Mouse (Mus musculus) bone marrow macrophage, adult 2 months (primary cell): ENCODE measurements around the gene Sez6l. TPM values are rescaled to one million over a fixed set of nuclear protein-coding genes. Genes with fewer than 3 reads are reported as not detected.

Experiments
- H3K27ac ChIP-seq: 2 replicates; pipeline ENCODE4 v1.5.1; 2012; ENCODE audit warnings: low read depth, low read length; ENCODE audit not compliant: insufficient read depth
- H3K4me1 ChIP-seq: 2 replicates; pipeline ENCODE4 v1.6.1; 2012; ENCODE audit warnings: low read length; ENCODE audit not compliant: control insufficient read depth, insufficient read depth
- H3K4me3 ChIP-seq: 2 replicates; pipeline ENCODE4 v1.5.1; 2012; ENCODE audit warnings: mild to moderate bottlenecking, low read length, moderate library complexity; ENCODE audit not compliant: insufficient read depth
- CTCF ChIP-seq: IDR thresholded peaks from 2 replicates; pipeline ENCODE4 v1.5.1; 2012; ENCODE audit warnings: low read depth, mild to moderate bottlenecking, low read length, moderate library complexity
- POLR2A ChIP-seq: IDR thresholded peaks from 2 replicates; pipeline ENCODE4 v1.6.1; 2012; ENCODE audit warnings: mild to moderate bottlenecking, low read depth, low read length, borderline replicate concordance
- polyA plus RNA-seq: library from polyadenylated mRNA; stranded (reverse); fragments of >200 nt; gene quantifications from 2 replicates; pipeline ENCODE4 v1.2.4, GENCODE M21; 2012; ENCODE audit not compliant: missing spikeins, insufficient read depth, insufficient read length

Sez6l gene
- polyA plus RNA-seq, 1 experiment, result not detected

DNA sequence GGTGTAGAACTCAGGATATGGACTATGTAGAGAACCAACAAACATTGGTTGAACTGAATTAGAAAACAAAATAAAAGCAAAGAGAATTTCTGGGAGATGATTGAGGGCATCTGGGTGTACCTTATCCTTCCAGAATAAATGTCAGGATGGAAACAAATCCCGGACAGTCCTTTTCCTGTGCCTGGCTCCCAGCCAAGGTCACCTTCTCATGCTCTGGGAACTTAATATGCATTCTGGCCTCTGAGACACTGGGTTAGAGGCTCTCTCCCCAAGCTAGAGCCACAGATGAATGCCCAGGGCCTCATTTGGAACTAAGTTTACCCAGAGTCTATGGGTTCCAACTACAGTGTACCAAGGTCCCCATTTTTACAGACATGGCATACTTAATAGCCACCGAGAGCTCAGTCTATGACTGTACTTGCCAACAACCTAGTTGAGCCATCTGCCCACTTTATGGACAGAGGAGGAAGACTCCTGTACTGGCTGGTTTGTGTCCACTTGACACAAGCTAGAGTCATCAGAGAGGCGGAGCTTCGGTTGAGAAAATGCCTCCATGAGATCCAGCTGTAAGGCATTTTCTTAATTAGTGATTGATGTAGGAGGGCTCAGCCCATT, 7.3 kb upstream of the Sez6l start:
- Histone ChIP-seq H3K4me1 (no peaks in the 10 kb centered on the region), H3K4me3 (no peak overlapping the region), H3K27ac (no peak overlapping the region)
- TF ChIP-seq CTCF (no peak), POLR2A (no peak)

DNA sequence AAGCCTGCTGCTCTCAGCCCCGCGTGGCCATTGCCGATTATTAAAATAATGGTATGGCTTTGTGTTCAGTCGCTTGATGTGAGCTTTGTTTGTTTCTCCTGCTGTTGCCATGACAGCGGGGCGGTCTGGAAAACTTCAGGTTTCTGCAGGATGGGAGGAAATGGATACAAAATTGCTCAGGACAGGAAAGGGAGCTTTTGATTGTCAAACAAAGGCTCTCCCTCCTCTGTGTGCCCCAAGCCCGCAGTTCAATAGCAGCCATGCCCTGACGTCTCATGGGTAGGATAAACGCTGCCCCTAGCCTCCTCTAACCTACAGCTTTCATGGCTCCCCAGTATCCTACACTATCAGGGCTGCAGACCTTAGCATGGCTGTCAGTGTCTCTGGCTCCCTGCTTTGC, 6.3 kb upstream of the Sez6l start:
- no peak for TF ChIP-seq POLR2A
- TF ChIP-seq CTCF, result no peak
- Histone ChIP-seq H3K4me1 (no peaks in the 10 kb centered on the region), H3K27ac (no peak overlapping the region), H3K4me3 (no peak overlapping the region)

DNA sequence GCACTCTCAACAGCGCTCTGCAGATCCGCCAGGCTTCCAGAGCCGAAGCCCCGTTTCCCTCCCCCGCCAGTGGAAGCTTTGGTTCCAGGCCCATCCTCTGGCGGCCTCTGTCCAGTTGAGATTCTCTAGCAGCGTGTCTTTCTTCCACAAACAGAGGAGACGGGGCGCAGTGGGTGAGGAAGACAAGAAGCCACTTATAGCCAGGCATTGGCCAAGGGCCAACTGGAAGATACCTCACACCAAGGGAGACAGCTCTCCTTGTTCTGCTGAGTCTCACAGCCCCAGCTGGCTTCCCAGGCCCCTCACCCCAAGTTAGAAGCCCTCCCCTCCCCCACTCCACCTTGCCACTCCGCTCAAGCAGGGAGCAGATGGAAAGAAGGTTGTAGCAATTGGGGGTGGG, 765 bp upstream of the Sez6l start:
- no peak overlapping the region for H3K27ac ChIP-seq
- no peaks in the 10 kb centered on the region for H3K4me1 ChIP-seq
- H3K4me3 ChIP-seq, result no peak overlapping the region
- TF ChIP-seq POLR2A (no peak), CTCF (no peak)

DNA sequence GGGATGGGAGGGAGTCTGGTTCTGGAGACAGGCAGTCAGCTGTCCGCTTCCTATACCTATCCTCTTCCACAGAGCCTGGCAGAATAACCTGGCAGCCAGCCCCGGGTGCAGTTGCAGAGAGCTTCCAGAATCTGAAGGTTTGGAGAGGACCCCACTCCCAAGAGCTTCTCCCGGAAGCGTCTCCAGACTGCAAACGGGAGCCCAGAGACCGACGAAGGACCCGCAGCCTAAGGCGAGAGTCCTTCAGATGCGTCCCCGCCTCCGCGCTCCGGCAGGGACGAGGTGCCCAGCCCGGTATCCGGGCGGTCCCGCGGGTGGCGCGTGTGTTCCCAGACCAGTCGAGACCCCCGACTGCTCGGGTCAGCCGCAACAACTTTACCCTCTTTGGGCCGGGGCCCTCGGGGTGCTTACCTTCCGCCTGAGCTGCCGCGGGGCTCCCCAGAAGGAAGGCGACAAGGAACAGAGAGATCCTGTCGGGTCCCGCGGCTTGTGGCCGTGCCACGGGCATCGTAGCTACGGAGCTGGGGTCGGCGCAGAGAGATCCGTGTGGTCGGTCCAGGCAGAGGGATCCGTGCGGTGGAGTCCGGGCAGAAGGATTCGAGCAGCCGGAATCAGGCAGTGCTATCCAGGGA, 508 bp downstream of the Sez6l start:
- Histone ChIP-seq H3K27ac (no peak overlapping the region), H3K4me1 (no peaks in the 10 kb centered on the region), H3K4me3 (no peak overlapping the region)
- TF ChIP-seq CTCF, result no peak

DNA sequence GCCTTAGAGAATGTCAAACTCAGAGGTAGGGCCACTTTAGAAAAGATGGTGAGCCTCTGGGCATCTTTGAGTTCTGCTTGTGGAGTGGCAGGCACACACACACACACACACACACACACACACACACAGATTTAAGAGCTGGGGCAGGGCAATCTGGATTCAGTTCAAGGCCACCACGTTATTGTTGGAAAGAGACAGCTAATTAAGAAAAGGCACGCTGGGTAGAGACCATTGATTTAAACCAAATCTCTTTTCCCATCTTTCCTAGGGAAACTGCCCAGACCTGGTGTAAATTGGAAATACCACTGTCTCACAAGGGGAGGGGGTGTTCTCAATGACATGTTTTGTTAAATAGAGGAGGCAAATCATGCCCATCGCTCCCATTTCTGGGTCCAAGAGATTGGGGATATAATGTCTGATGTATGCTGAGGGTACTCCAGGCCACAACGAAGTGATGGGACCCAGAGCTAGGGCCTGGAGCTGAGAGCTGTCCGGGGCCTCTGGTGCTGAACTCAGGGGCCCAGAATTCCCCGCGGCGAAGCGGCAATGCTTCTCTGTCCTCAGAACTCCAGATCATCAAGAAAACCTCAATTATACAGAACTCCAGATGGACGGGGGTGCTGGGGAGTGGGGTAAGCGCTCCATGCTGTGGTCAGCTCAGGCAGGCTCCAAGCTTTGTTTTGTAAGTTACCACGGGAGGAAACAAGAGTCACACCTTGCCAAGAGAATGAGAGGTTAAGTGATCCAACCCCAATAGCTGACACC, 1.7 kb downstream of the Sez6l start:
- no peak overlapping the region for H3K27ac ChIP-seq
- TF ChIP-seq POLR2A (no peak), CTCF (no peak)
- no peak overlapping the region for H3K4me3 ChIP-seq
- H3K4me1 ChIP-seq, result no peaks in the 10 kb centered on the region

DNA sequence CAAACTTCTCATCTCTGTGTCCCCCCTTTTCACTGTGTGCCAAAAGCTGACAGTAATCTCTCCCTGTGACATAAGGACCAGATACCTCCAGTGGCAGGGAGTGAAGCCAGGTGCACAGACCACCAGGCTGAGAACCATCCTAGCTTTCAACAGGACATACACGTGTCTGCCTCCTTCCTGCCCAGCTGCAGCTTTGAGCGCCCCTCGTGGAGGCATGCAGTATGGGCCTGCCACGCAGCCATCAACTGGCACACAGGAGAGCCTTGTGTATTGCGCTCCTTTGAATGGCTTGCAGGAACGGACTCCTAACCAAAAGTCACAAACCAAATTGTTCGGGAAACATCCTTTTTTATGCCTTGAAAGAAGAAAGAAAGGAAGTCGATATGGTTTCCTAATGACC, 3.1 kb downstream of the Sez6l start:
- no peak for TF ChIP-seq POLR2A
- TF ChIP-seq CTCF, result no peak

DNA sequence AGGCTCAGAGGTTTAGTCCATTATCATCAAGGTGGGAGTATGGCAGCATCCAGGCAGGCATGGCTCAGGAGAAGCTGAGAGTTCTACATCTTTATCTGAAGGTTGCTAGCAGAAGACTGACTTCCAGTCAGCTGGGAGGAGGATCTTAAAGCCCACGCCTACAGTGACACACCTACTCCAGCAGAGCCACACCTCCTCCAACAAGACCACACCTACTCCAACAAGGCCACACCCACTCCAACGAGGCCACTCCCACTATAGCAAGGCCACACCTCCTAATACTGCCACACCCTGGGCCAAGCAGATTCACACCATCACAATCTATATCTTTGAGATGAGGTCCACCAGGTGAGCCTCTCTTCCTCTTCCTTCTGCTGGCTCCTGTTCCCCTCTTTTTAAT, 4.8 kb downstream of the Sez6l start:
- Histone ChIP-seq H3K4me3 (no peak overlapping the region), H3K4me1 (no peaks in the 10 kb centered on the region), H3K27ac (no peak overlapping the region)
- TF ChIP-seq CTCF (no peak), POLR2A (no peak)

More for the DNA sequence above, 3.1 kb downstream of the Sez6l start:
- Histone ChIP-seq H3K4me3 (no peak overlapping the region), H3K27ac (no peak overlapping the region), H3K4me1 (no peaks in the 10 kb centered on the region)

DNA sequence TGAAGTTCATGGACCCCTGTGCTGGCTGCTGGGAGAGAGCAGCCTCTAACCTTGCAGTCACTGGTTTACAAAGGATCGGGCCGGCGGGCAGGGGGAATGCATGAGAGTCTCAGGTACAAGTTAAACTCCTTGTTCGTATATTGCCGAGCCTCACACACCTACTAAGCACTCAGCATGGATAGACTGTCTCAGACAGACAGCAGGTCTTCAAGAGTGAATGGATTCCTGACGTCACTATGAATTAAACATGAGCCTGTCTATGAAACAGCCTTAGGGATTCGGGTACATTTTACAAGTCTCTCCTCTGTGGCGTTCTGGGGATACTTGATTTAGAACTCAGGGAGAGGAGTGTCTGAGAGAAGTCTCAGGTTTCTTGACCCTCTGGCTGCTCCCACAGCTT, 11.5 kb downstream of the Sez6l start:
- no peak overlapping the region for H3K27ac ChIP-seq
- H3K4me3 ChIP-seq, result no peak overlapping the region
- TF ChIP-seq CTCF (no peak), POLR2A (no peak)
- no peaks in the 10 kb centered on the region for H3K4me1 ChIP-seq

DNA sequence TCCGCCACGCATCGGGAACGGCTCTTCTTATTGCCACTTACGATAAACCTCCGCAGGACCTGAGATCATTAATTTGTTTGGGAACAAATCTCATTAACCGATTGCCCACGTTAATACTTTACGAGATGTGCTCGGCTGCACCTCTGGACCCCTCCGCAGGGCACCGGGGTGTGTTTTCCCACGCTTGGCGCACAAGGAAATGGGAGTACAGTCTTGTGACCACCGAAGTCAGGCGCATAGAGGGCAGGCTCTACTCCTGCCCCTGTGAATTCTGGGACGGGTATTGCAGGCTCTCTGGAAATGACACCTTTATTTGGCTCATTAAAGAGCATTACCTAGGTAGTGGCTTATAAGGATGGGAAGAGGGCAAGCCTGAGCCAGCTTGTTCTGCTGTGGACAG, 11.9 kb downstream of the Sez6l start:
- Histone ChIP-seq H3K4me1 (no peaks in the 10 kb centered on the region), H3K27ac (no peak overlapping the region), H3K4me3 (no peak overlapping the region)
- no peak for TF ChIP-seq CTCF
- no peak for TF ChIP-seq POLR2A

DNA sequence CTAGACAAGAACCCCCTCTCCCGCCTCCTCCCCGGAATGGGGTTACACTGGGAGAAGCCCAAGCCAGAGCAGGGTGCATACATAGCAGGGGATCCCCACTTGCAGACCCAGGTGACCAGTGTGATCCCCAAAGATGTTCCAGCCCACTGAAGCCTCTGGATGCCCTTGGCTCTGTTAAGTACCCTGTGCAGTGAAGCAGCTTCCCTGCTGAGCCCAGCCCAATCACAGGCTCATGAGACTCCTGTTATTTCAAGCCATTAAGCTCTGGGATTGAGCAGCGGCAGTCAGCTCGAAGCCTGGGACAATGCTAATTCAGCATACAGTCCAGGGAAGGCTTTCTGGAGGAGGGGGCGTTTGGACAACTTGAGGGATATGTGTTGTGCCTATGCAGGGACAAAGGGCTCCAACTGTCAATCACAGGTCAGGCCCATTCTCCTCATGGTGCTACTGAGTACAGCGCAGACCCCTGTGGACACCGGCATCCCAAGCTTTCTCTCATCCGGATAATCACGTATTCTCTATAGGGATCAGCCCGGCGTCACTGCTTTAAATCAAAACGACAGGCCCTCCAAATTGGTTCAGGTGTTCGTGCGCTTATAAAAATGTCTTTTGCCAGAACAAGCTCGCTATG, 16.0 kb downstream of the Sez6l start:
- TF ChIP-seq POLR2A (no peak), CTCF (no peak)
- Histone ChIP-seq H3K4me3 (no peak overlapping the region), H3K27ac (no peak overlapping the region), H3K4me1 (no peaks in the 10 kb centered on the region)
